Mouse (Mus musculus) right cerebral cortex, postnatal 4 days (tissue): ENCODE measurements around the gene Lrrc57.
A peak's percentile ranks its signal among the peaks of the same experiment; 100 is the strongest.

Experiments
- DNase-seq: peaks from one replicate; pipeline ENCODE4 v3.0.0-alpha.2; 2022

Lrrc57 gene

DNA sequence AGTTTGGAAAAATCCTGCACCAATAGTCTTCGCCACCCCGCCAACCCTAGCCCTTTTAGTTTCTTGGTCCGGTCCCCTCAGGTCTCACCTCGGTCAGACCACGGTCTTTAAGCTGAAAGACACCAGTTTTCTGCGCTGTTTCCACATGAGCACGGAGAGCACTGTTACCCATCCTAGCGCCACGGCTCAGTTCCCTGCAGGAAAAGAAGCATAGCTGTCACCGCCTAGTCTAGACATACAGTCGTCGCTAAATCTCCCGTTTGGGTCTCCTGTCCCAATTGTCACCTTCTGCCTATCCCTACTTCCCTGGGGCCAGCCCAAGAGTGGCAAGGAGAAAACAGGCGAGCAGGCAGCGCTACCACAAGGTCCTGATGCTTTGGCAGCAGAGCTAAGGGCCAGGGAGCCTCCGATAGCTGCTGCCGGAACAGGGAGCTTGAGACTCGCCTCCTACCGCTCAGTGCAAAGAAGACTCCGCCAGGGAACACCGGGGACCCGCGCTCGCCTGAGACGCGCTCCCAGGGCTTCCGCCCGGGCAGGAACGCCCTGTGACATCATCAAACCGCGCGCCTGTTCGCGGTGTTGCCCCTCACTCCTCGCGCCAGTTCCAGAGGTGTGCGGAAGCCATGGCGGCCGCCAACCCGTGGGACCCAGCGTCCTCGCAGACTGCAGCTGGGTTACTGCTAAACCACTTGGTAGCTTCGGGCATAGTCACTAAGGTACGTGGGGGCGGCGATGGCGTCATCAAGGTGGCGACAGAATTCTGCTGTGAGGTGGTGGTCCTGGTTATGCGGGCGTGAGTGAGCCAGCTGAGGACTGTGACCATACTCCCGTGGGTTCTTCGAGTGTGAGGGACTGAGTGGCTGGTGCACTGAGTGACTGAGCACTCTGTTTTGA, at the start of gene Lrrc57, which contains the start of gene Haus2:
Gene Lrrc57 (minus strand): TSS at position 691 of the 894 bp plus-strand sequence.
Gene Haus2 (plus strand): TSS at position 554 of the 894 bp plus-strand sequence.
- DNase-seq: peak; percentile 96

- no peak for DNase-seq
These were observed 49.2 kb upstream of the Lrrc57 start for GRCm38 (mm10) chr2:120658486-120658885.

GRCm38 (mm10) chr2:120656711-120657110, 47.4 kb upstream of the Lrrc57 start:
- DNase-seq: no peak

- DNase-seq: no peak
These were observed 46.6 kb upstream of the Lrrc57 start for GRCm38 (mm10) chr2:120655905-120656304.

DNA sequence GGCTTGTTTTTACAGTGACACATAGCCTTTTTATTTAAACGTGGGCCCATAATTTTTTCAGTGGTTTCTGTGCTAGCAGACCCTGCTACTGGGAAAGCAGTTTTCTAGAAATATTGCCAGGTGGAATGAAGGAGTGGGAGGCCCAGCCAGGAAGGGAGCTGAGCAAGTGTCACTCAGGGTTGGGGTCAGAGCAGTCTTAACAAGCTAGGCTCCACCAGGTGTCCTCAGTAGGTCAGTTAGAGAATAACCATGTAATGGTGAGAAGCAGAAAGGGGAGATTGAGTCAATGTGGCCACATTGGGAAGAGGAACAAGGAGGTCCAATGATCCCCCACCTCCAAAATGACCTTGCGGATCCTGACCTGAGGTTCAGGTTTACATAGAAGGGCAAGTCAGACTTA, 45.4 kb upstream of the Lrrc57 start:
- no peak for DNase-seq

DNA sequence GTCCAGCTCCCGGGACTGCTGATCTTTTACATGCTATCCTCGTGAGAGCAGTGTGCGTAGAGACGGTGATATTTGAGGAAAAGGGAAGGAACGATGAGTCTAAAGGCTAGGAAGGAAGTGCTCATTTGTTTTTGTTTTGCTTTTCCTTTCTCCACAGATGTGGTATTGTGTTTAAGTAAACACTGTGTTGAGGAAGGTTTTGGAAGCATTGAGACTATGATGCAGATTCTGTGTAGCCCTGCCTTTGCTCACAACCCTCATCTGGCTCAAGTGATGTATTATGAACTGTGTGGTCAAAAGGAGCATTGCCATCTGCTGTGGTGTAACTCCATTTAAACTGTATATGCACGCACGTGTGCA, 43.6 kb upstream of the Lrrc57 start:
- DNase-seq: no peak

- no peak for DNase-seq
These were observed 43.1 kb upstream of the Lrrc57 start for GRCm38 (mm10) chr2:120652256-120652924.

- DNase-seq: no peak
These were observed 37.5 kb upstream of the Lrrc57 start for GRCm38 (mm10) chr2:120646777-120647176.

DNA sequence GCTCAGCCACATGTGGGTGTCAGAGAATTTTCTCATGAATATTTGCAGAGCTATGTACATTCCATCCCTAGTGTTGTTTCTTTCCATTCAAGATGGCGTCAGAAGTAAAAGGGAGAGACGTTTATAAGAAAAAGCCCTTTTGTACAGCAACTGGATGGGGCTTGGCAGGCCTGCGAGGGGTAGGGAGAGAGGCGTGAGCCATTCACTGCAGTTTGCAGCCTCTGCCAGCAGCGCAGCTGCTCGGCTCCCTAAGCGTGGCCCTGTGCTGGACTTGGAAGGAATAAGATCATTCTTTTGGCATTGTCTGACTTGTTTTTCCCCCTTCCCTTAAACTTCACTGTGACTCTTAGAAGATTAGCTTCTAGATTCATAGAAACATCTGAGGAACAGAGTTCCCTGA, 34.5 kb upstream of the Lrrc57 start:
- peak; percentile 15 for DNase-seq

GRCm38 (mm10) chr2:120640835-120641234, 31.5 kb upstream of the Lrrc57 start:
- DNase-seq: no peak

GRCm38 (mm10) chr2:120631957-120632356, 22.6 kb upstream of the Lrrc57 start:
- DNase-seq: no peak

GRCm38 (mm10) chr2:120631521-120631920, 22.2 kb upstream of the Lrrc57 start:
- DNase-seq: no peak

DNA sequence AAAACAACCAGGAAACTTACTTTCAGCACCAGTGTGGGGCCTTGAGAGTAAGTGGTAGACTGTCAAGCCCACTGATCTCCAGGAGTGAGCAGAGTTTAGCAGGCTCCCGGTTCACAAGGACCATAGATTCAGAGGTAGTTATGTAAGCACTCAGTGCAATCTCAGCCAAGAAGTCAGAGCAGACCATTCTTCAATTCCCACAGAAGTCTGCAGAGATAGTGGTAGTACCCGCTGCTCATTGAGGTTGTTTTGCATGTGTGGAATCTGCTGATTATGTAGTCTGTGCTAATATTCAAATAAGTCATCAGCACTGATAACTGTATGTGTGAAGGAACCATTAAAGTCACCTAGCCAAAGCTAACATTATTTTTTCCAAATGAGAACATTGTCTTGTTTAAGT, 21.3 kb upstream of the Lrrc57 start:
- no peak for DNase-seq

DNA sequence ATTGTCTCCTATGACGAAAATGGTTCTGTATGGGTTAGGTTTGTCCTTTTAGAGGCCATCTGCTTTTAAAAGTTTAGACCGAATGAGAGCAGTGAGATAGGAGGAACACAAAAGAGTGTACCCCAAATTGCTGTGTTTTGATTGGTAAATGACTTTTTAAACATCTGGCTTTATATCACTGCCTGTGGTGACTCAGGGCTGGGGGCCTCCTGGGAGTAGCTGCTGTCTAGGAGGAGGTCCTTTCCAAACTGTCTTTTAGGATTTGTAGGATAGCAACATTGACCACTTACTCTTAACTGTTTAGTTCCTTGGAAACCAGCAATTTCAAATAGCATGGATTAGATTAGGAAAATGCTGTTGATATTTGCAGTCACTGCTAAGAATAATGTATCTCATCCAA, 20.9 kb upstream of the Lrrc57 start:
- DNase-seq: no peak

DNA sequence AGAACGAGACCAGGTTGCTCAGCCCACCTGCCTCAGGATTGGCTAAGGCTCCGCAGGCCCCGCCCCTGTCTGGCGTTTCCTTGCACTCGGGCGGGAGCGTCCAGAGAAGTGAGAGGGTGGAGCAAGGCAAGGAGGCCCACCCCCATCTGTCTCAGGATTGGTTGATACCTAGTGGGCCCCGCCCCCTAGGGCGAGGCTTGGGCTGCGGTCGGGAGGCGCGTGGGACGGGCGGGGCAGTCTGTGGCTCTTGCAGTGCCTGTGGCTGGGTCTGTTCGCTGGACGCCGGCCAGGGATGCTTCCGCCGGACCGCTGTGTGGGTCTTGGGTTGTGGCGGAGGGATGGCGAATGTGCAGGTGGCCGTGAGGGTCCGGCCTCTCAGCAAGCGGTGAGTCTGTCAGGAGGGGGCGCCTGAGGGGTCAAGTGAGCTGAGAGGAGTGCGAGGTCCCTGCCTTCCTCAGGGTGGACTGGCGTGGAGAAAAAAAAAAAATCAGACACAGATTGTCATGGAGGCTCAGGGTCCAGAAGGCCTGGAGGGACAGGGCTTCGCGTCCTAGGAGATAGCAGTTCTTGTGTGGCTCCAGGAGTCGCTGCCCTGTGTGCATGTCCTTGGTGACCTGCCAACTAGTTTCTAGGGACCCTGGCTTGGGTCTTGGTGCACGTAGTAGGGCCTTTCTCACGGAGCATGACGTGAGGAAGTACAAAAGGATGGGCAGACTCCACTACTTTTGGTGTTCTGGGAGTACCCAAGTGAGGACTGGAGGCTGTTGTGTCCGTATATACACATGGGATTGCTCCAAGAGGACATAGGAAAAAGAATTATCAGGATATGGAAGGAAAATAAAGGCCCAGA, 19.8 kb upstream of the Lrrc57 start, which contains the start of gene Stard9:
Gene Stard9 (plus strand): TSS at position 236 of the 850 bp plus-strand sequence.
- DNase-seq: peak; percentile 92

DNA sequence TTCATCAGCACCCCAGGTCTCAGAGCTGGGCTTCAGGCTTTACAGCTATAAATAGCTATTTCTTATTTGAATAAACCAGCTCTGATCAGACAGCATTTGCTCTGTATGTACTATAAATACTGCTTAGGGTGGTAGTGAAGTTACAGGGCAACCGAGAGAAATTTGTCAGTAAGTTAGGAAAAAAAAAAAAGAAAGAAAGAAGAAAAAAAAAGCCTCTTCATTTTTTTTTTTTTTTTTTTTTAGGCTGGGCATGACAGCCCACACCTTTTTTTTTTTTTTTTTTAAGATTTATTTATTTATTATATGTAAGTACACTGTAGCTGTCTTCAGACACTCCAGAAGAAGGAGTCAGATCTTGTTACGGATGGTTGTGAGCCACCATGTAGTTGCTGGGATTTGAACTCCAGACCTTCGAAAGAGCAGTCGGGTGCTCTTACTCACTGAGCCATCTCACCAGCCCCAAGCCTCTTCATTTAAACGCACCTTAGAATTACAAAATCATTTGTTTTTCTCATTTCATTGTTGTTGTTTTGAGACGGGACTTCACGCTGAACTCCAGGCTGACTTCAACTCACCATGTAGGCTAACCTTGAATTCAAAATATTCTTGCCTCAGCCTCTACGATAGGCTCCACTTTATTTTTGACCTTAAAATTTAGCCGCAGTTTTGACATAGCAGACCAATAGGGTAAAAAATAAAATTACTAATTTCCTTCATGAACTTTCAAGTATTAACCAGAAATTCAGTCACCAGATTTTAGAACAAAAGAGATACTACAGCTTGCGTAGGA, 19.0 kb upstream of the Lrrc57 start:
- DNase-seq: no peak

DNA sequence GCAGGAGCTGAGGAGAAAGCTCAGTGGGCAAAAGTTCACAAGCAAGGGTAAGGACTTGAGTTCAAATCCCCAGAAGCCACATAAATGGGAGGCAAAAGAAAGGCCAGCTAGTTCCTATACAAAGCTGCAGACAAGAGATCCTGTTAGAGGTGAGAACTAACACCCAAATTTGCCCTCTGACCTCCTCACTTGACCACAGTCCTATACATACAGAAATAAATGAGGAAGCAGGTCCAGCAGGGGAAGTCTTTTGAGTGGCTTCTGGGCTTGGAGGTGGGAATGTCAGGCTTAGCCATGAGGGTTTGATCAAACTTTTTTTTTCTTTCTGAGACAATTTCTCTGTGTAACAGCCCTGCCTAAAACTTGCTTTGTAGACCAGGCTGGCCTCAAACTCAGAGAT, 13.6 kb upstream of the Lrrc57 start:
- DNase-seq: no peak

GRCm38 (mm10) chr2:120619538-120619937, 10.2 kb upstream of the Lrrc57 start:
- DNase-seq: no peak

- DNase-seq: no peak
These were observed 7.2 kb upstream of the Lrrc57 start for GRCm38 (mm10) chr2:120616279-120617163.

DNA sequence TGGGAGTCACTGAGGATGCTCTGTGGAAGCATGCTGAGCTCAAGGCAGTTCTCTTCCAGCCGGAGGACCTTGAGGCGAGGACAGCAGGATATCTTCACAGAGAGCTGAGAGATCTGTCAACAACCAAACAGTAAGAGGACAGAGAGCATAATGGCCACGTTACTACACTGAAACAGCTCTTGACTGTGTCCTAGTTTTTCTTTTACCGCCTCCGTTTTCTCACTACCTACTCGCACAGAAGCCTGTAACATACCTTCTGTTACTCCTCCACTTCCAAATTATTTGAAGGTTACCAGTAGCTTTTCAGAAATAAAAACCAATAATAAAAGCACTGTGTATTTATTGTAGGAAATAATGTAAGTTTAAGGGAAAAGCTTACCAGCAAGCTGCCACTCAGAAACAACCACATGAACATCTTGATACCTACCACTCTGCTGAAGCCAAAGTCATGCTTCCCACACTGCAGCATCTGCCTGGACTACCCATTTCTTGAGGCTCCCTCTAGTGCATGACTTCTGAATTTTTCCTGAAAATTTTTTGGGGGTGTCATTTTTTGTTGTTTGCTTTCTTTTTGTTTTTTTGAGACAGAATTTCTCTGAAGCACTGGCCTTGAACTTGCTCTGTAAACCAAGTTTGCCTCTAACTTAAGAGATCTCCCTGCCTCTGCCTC, 3.2 kb downstream of the Lrrc57 start:
- DNase-seq: no peak

GRCm38 (mm10) chr2:120599506-120599905, 9.8 kb downstream of the Lrrc57 start:
- DNase-seq: no peak
